Mouse (Mus musculus): ENCODE measurements around the gene Mmp24.

Gene Mmp24

DNA sequence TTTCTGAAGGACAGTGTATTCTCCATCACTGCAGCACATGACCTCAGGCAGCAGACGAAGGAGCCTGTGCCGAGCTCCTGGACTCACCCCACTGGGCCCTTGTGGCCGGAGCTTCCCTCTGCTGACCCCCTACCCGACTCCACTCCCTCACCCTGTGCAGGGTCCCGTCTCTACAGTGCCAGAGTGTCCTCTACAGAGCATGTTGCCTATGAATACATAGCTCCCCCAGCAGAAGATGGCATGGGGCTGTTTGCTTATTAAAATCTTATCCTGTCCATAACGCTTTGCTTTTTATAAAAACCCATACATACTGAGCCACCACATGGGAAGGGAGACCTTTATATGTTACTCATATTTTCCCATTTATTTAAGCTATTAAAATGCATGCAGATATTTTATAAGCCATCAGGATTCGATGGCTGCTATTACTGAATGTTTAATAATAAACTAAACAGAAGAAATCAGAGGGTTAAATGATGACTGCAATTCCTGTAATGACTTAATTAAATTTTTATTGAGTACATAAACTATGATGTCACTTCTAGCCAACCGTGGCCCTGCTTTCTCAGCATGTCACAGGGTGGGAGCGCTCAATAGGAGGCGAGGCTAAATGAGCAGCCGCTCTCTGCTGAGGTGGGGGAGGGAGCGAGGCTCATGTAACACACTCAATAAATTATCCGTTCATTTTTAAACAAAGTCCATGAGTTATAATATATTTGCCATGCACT is 87.6 kb downstream of the Mmp24 start:
- DNase-seq: peak; percentile 20

- DNase-seq: no peak
Measured at GRCm38 (mm10) chr2:155863301-155863867, 88.2 kb downstream of the Mmp24 start.

All from right cerebral cortex, postnatal 14 days (tissue).